Mouse (Mus musculus): ENCODE results near the gene Smpd3. TPM values are rescaled to one million over a fixed set of nuclear protein-coding genes. Genes with fewer than 3 reads are reported as not detected.
A peak's percentile ranks its signal among the peaks of the same experiment; 100 is the strongest.

Smpd3 gene
- total RNA-seq (2021) = 1 to 10 TPM; 5.2 to 6.7 TPM

DNA sequence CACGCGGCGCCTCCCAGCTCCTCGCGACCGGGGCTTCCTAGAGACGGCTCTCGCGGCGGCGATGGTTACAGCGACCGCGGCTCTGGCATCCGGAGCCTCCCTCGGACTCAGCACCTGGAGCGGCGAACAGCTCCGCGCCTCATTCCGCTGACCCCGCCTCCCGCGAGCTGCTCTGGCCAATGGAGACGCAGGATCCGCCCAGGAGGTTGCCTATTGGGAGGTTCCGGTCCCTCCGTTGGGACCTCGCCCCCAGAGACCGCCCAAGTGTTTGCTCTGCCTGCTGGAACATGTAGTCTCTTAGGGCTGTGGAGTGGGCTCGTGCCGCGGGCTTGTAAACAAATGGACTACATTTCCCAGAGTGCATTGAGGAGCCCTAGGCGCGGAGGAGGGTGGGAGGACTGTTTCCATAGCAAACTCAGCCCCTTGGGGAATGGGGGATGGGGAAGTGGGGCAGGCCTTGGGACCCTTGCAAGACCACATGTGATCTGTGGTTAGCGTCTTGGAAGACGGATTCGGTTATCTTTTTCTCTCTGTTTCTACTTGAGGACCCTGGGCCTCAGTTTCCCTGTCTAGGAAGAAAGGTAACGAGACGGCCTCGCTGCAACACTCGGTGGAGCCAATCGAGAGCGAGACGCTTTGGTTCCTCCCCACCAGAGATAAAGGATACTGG, at the start of gene Smpd3:
Smpd3 (minus strand) TSS at position 137 of the 670 bp plus-strand sequence.
- peak; percentile 99 for DNase-seq

GRCm38 (mm10) chr8:106381026-106381425, 43.2 kb upstream of the Smpd3 start:
- no peak for DNase-seq

GRCm38 (mm10) chr8:106379357-106379756, 41.6 kb upstream of the Smpd3 start:
- DNase-seq = no peak

- DNase-seq = peak; percentile 49
Measured at GRCm38 (mm10) chr8:106378501-106379048, 40.8 kb upstream of the Smpd3 start.

DNA sequence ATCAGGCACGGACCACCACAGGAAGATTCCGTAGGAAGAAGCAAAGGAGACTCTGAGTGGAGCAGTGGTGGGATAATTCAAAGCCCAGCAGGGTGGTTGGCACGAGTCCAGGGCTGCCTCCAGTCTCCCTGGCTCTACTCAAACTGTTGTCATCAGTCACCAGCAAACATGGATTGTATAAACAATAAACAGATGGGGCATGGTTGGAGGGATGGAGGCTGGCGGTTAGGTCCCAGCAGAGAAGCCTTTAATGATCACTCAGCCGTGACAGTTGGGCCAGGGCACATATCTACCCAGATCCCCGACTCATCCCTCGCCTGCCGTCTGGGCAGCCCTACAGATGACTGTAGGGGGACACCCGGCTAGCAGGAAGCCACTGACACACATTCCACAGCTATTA, 39.1 kb upstream of the Smpd3 start:
- DNase-seq = peak; percentile 36

DNA sequence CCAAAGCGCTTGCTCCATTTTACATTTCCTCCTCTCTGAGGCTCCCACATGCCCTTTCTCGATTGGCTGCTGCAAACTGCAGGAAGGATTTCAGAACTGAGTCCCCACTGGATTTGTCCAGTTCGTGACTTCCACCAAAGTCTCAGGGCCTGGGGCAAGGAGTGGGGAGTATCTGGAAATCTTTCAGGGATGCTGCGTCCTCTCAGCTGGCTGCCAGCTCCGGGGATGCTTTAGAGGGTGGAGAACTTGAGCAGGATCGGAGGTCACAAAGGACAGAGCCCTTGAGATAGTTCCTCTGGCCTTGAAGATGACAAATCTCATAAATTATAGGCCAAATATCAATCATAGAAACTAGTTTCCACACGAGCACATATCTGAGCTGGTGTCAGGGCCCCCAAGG, 38.2 kb upstream of the Smpd3 start:
- no peak for DNase-seq

GRCm38 (mm10) chr8:106369069-106369468, 31.3 kb upstream of the Smpd3 start:
- no peak for DNase-seq

GRCm38 (mm10) chr8:106368501-106368900, 30.7 kb upstream of the Smpd3 start:
- DNase-seq = peak; percentile 21

- DNase-seq = no peak
Measured at GRCm38 (mm10) chr8:106364837-106365236, 27.0 kb upstream of the Smpd3 start.

- no peak for DNase-seq
Measured at GRCm38 (mm10) chr8:106364278-106364677, 26.5 kb upstream of the Smpd3 start.

- no peak for DNase-seq
Measured at GRCm38 (mm10) chr8:106363321-106363720, 25.5 kb upstream of the Smpd3 start.

- no peak for DNase-seq
Measured at GRCm38 (mm10) chr8:106359650-106360338, 22.0 kb upstream of the Smpd3 start.

DNA sequence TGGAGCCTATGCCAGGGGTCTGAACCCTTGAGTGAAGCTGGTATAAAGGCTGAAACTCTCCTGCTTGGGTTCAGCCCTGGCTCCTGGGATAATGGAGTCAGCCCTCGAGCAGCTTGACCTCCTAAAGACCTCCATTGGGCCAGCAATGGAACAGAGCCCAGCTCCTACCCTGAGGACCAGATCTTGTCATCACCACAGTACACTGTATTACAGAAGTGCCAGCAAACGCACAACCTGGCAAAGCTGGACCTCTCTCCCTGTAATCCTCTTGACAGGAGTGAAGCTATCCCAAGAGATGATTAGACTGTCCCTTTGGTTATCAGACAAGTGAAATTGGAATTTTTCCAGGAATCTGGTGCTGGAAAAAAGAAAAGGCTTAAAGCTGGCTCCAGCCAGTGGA, 13.3 kb upstream of the Smpd3 start:
- peak; percentile 39 for DNase-seq

DNA sequence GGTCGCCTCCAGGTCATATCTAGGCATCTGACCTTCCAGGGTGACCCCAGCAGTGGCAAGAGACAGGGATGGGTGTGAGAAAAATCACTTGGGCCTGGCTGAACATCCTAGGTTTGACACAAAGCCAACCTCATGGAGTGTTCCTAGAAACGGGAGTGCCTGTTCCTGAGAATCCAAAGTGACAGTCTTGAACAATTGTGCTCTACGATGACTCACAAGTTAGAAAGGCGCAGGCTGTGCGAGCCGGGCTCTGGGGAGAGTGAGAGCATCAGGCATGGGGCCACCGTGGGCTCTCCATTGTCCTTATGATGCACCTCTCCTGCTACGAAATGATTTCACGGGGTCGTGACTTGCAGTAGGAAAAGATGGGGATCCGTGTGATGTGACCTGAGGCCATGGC, 11.6 kb upstream of the Smpd3 start:
- peak; percentile 35 for DNase-seq

DNA sequence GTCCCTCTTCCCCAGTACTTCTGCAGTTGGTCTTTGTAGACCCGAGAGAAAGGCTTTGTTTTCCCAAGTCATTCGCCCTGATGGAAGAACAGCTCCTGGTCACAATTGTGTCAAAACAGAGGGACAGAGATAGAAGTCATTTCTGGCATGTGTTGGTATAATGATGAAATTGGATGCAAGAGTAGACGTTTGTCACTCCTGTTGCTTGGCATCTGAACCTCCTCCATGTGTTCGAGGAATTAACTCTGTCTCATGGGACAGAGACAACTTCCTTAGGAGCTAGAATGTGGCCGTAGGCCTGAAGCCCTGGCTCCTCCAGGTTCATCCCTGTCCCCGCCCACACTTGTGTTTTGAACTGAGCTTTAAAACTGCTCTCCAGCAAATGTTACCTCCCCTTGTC, 8.3 kb upstream of the Smpd3 start:
- DNase-seq = no peak

DNA sequence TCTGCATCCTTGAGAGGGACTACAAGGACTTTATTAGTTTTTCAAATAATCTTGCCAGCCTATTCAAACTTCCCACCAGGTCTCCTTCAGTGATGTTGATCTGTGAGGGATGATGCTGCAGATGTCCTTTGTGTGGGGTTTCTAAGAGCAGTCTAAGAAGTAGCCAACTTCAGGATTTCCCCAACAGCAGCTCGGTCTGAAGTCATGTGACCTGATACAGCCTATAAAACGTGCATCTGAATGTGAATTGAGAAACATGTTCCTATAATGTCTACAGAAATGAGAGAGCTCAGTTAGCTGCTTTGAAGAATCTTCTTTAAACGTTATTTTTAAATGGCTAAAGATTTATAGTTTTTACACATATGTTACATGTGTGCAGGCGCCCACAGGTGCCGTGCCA, 5.7 kb upstream of the Smpd3 start:
- DNase-seq = no peak

GRCm38 (mm10) chr8:106342828-106343227, 5.0 kb upstream of the Smpd3 start:
- no peak for DNase-seq

DNA sequence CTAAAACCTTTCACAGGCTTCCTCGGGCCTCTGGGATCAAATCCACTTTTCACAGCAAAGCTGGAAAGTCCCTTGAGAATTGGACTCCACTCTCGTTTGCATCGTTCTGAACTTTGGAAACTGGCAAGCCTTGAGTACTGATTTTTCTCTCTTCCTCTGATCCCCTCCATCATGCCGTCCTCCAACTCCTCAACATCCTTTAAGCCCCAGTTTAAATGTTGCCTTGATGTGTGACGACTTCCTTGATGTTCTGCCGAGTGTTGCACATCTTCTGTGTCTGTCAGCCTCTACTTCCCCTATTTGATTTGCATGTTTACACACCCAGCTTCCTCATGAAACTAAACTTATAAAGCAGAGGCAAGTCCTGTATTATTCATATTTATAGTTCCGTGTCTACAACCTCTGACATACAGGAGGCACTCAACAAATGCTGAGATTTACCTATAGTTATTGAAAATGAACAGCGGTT, 987 bp upstream of the Smpd3 start:
- DNase-seq = peak; percentile 10

DNA sequence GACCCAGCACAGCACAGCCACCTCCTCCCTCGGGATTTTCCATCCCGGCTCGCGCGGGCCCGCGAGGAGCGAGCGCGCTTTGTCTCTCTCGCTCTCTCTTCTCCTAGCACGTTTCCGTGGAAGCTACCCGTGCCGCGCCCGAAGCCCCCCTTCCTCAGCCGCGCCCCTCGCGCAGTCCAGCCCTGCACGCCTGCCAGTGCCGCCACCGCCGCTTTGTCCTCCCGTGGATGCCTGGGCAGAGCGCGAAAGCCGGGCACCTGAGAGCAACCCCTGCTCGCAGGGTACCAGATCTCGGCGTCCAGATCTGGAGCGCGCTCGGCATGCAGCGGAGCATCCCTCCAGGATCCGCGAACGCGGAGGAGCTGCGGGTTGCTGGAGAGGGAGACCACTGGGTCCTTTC, 1.2 kb downstream of the Smpd3 start:
- peak; percentile 14 for DNase-seq

- DNase-seq = no peak
Measured at GRCm38 (mm10) chr8:106336031-106336430, 1.8 kb downstream of the Smpd3 start.

- peak; percentile 27 for DNase-seq
Measured at GRCm38 (mm10) chr8:106335196-106335595, 2.6 kb downstream of the Smpd3 start.

- peak; percentile 20 for DNase-seq
Measured at GRCm38 (mm10) chr8:106333346-106333745, 4.4 kb downstream of the Smpd3 start.

GRCm38 (mm10) chr8:106332498-106332897, 5.3 kb downstream of the Smpd3 start:
- DNase-seq = no peak

DNA sequence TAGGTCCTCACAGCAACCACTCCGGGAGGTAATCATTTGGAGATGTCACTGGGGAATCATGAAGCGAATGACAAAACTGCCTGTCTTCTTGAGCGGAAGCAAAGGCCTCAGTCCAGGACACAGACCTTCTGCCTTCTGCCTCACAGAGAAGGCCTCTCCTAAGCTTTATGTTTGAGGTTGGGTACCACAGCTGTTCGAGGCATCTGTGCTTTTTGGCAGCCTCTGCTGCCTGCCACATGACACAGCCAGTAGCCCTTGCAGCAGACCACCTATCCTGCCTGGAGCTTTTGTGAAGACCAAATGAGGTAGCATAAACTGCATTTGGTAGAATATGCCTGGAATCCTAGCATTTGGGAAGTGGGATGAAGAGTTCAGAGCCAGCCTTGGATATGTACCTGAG, 11.2 kb downstream of the Smpd3 start:
- DNase-seq = no peak

All from heart, postnatal 4 days (tissue).